Mouse (Mus musculus) heart, embryonic 10.5 days (tissue): ENCODE measurements around the gene Sox5. TPM values are rescaled to one million over a fixed set of nuclear protein-coding genes. Genes with fewer than 3 reads are reported as not detected.

Experiments
- DNase-seq: peaks from one replicate; pipeline ENCODE4 v3.0.0-alpha.2; 2017; ENCODE audit warnings: low spot score
- H3K27ac ChIP-seq: fragments of 300-500 bp; sonication (generic); 2 replicates; pipeline ENCODE4 v1.5.1; 2016; ENCODE audit warnings: mild to moderate bottlenecking
- H3K27me3 ChIP-seq: fragments of 300-500 bp; sonication (generic); 2 replicates; pipeline ENCODE4 v1.6.1; 2016; ENCODE audit warnings: mild to moderate bottlenecking; ENCODE audit not compliant: poor library complexity, insufficient read depth, severe bottlenecking
- H3K36me3 ChIP-seq: fragments of 300-500 bp; sonication (generic); 2 replicates; pipeline ENCODE4 v1.6.1; 2016; ENCODE audit warnings: mild to moderate bottlenecking, moderate library complexity
- H3K4me1 ChIP-seq: fragments of 300-500 bp; sonication (generic); 2 replicates; pipeline ENCODE4 v1.6.1; 2016; ENCODE audit warnings: mild to moderate bottlenecking
- H3K4me3 ChIP-seq: fragments of 300-500 bp; sonication (generic); 2 replicates; pipeline ENCODE4 v1.5.1; 2016; ENCODE audit warnings: mild to moderate bottlenecking, moderate library complexity
- H3K9me3 ChIP-seq: fragments of 300-500 bp; sonication (generic); 2 replicates; pipeline ENCODE4 v1.6.1; 2016; ENCODE audit warnings: mild to moderate bottlenecking, moderate library complexity
- WGBS: fragments of 180-500 bp; shearing (Covaris S2); methylation state at CpG from one replicate; pipeline ENCODE4 v1.1.7; 2016; 5-methylcytosine and 5-hydroxymethylcytosine counted together
- polyA plus RNA-seq: library from polyadenylated mRNA; unstranded; fragments of >200 nt; fragmentation: Nextera tagmentation; extraction: Ambion mirVana; gene quantifications from 2 replicates; pipeline ENCODE4 v1.2.1, GENCODE M21; 2016

Gene Sox5
- polyA plus RNA-seq, 1 experiment from 2014 or later: 17.1 TPM

GRCm38 (mm10) chr6:144328779-144329178 lies 453.0 kb downstream of the Sox5 start:
- no peaks in the 10 kb centered on the region for H3K9me3 ChIP-seq
- H3K36me3 ChIP-seq: no peaks in the 10 kb centered on the region
- WGBS: 75% methylated on average over 4 of the region's 4 CpGs
- H3K27me3 ChIP-seq: peaks cover 9% of the 10 kb centered on the region; the same call in 1 of the 2 replicates
- no peaks in the 10 kb centered on the region for H3K4me1 ChIP-seq
- no peak overlapping the region for H3K27ac ChIP-seq
- no peak overlapping the region for H3K4me3 ChIP-seq
- DNase-seq: peak; percentile 33

- 76% methylated on average over 3 of the region's 3 CpGs for WGBS
- DNase-seq: peak; percentile 56
- Histone ChIP-seq H3K27ac (no peak overlapping the region), H3K27me3 (peaks cover 9% of the 10 kb centered on the region; the same call in 1 of the 2 replicates), H3K9me3 (no peaks in the 10 kb centered on the region), H3K36me3 (no peaks in the 10 kb centered on the region), H3K4me3 (no peak overlapping the region), H3K4me1 (no peaks in the 10 kb centered on the region)
These were observed 455.0 kb downstream of the Sox5 start for GRCm38 (mm10) chr6:144326817-144327216.

GRCm38 (mm10) chr6:144323372-144323771 lies 458.4 kb downstream of the Sox5 start:
- Histone ChIP-seq H3K9me3 (no peaks in the 10 kb centered on the region), H3K36me3 (no peaks in the 10 kb centered on the region), H3K4me1 (peaks cover 5% of the 10 kb centered on the region; the same call in 1 of the 2 replicates), H3K27ac (no peak overlapping the region), H3K4me3 (no peak overlapping the region), H3K27me3 (peaks cover 9% of the 10 kb centered on the region; the same call in 1 of the 2 replicates)
- peak; percentile 72 for DNase-seq
- 37% methylated on average over 4 of the region's 4 CpGs for WGBS

GRCm38 (mm10) chr6:144322297-144323047 lies 459.3 kb downstream of the Sox5 start:
- no peaks in the 10 kb centered on the region for H3K9me3 ChIP-seq
- DNase-seq: peak; percentile 33
- peaks cover 5% of the 10 kb centered on the region; the same call in 1 of the 2 replicates for H3K4me1 ChIP-seq
- WGBS: 92% methylated on average over 13 of the region's 13 CpGs
- H3K27ac ChIP-seq: no peak overlapping the region
- peaks cover 9% of the 10 kb centered on the region; the same call in 1 of the 2 replicates for H3K27me3 ChIP-seq
- H3K4me3 ChIP-seq: no peak overlapping the region
- no peaks in the 10 kb centered on the region for H3K36me3 ChIP-seq

GRCm38 (mm10) chr6:144320327-144320726 lies 461.4 kb downstream of the Sox5 start:
- H3K4me3 ChIP-seq: no peak overlapping the region
- DNase-seq: peak; percentile 7
- H3K4me1 ChIP-seq: peaks cover 5% of the 10 kb centered on the region; the same call in 1 of the 2 replicates
- peaks cover 4% of the 10 kb centered on the region; the same call in 1 of the 2 replicates for H3K27me3 ChIP-seq
- H3K9me3 ChIP-seq: no peaks in the 10 kb centered on the region
- no peak overlapping the region for H3K27ac ChIP-seq
- H3K36me3 ChIP-seq: no peaks in the 10 kb centered on the region

- no peak for DNase-seq
- Histone ChIP-seq H3K36me3 (no peaks in the 10 kb centered on the region), H3K27me3 (peaks cover 4% of the 10 kb centered on the region; the same call in 1 of the 2 replicates), H3K9me3 (no peaks in the 10 kb centered on the region), H3K27ac (no peak overlapping the region), H3K4me3 (no peak overlapping the region), H3K4me1 (peaks cover 5% of the 10 kb centered on the region; the same call in 1 of the 2 replicates)
- 41% methylated on average over 6 of the region's 6 CpGs for WGBS
These were observed 462.1 kb downstream of the Sox5 start for GRCm38 (mm10) chr6:144319717-144320116.

GRCm38 (mm10) chr6:144312781-144313754 lies 468.7 kb downstream of the Sox5 start:
- Histone ChIP-seq H3K27ac (no peak overlapping the region), H3K9me3 (no peaks in the 10 kb centered on the region), H3K36me3 (no peaks in the 10 kb centered on the region), H3K4me1 (no peaks in the 10 kb centered on the region), H3K4me3 (no peak overlapping the region), H3K27me3 (no peaks in the 10 kb centered on the region)
- 81% methylated on average over 17 of the region's 17 CpGs for WGBS
- DNase-seq: no peak

- no peak for DNase-seq
- H3K27me3 ChIP-seq: no peaks in the 10 kb centered on the region
- no peak overlapping the region for H3K4me3 ChIP-seq
- WGBS: 80% methylated on average over 7 of the region's 7 CpGs
- H3K4me1 ChIP-seq: no peaks in the 10 kb centered on the region
- no peak overlapping the region for H3K27ac ChIP-seq
- H3K9me3 ChIP-seq: no peaks in the 10 kb centered on the region
- H3K36me3 ChIP-seq: no peaks in the 10 kb centered on the region
These were observed 469.4 kb downstream of the Sox5 start for GRCm38 (mm10) chr6:144312282-144312780.

- H3K4me3 ChIP-seq: no peak overlapping the region
- WGBS: 77% methylated on average over 4 of the region's 4 CpGs
- H3K9me3 ChIP-seq: no peaks in the 10 kb centered on the region
- H3K4me1 ChIP-seq: no peaks in the 10 kb centered on the region
- no peaks in the 10 kb centered on the region for H3K36me3 ChIP-seq
- no peak overlapping the region for H3K27ac ChIP-seq
- H3K27me3 ChIP-seq: no peaks in the 10 kb centered on the region
- DNase-seq: no peak
These were observed 470.0 kb downstream of the Sox5 start for GRCm38 (mm10) chr6:144311754-144312153.

- Histone ChIP-seq H3K4me1 (no peaks in the 10 kb centered on the region), H3K27me3 (no peaks in the 10 kb centered on the region), H3K4me3 (no peak overlapping the region), H3K36me3 (no peaks in the 10 kb centered on the region), H3K27ac (no peak overlapping the region), H3K9me3 (no peaks in the 10 kb centered on the region)
- no peak for DNase-seq
These were observed 472.6 kb downstream of the Sox5 start for GRCm38 (mm10) chr6:144309171-144309570.

- H3K4me3 ChIP-seq: no peak overlapping the region
- WGBS: 90% methylated on average over 12 of the region's 12 CpGs
- no peaks in the 10 kb centered on the region for H3K9me3 ChIP-seq
- no peaks in the 10 kb centered on the region for H3K27me3 ChIP-seq
- no peaks in the 10 kb centered on the region for H3K4me1 ChIP-seq
- no peak overlapping the region for H3K27ac ChIP-seq
- no peaks in the 10 kb centered on the region for H3K36me3 ChIP-seq
- no peak for DNase-seq
These were observed 474.1 kb downstream of the Sox5 start for GRCm38 (mm10) chr6:144307551-144308149.

- H3K27me3 ChIP-seq: no peaks in the 10 kb centered on the region
- no peak overlapping the region for H3K27ac ChIP-seq
- no peak overlapping the region for H3K4me3 ChIP-seq
- no peaks in the 10 kb centered on the region for H3K9me3 ChIP-seq
- peaks cover 10% of the 10 kb centered on the region for H3K4me1 ChIP-seq
- DNase-seq: no peak
- no peaks in the 10 kb centered on the region for H3K36me3 ChIP-seq
- 83% methylated on average over 6 of the region's 6 CpGs for WGBS
These were observed 479.0 kb downstream of the Sox5 start for GRCm38 (mm10) chr6:144302823-144303222.
